Mouse (Mus musculus) gonadal fat pad, adult 2 months (tissue): ENCODE results near the gene Sult5a1. TPM values are rescaled to one million over a fixed set of nuclear protein-coding genes. Genes with fewer than 3 reads are reported as not detected.
"Not testable (repeated sequence)": the region's sequence is repeated elsewhere in the genome, so short reads cannot be mapped to it uniquely, and the experiment has no call there.

Experiments
- DNase-seq: peaks from one replicate; pipeline ENCODE4 v3.0.0-alpha.2; 2012; ENCODE audit warnings: low read depth
- polyA plus RNA-seq: library from polyadenylated mRNA; depleted of rRNA; stranded (reverse); fragments of >200 nt; gene quantifications from 2 replicates; pipeline ENCODE4 v1.2.3, GENCODE M21; 2012

Gene Sult5a1
- polyA plus RNA-seq, 1 experiment: 73.5 TPM

DNA sequence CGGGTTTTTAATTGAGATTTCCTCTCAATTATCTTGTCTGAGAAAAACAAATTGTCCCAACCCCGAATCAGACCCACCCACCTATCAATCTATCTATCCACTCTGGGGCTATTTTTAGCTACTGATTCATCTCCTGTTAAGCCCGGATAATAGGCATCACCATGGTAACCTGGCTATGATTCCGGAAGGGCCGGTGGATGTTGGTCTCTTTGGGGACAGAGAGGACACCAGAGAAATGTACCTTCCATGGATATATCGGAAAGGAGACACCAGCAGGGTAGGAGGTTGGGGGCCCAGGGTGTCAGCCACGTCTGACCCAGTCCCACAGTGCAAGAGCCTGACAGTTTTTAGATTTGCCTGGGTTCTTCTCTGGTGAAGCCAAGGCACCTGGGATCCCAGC is 22.7 kb downstream of the Sult5a1 start:
- no peak for DNase-seq

- no peak for DNase-seq
Observed at GRCm38 (mm10) chr8:123134149-123134713, 23.9 kb downstream of the Sult5a1 start.

DNA sequence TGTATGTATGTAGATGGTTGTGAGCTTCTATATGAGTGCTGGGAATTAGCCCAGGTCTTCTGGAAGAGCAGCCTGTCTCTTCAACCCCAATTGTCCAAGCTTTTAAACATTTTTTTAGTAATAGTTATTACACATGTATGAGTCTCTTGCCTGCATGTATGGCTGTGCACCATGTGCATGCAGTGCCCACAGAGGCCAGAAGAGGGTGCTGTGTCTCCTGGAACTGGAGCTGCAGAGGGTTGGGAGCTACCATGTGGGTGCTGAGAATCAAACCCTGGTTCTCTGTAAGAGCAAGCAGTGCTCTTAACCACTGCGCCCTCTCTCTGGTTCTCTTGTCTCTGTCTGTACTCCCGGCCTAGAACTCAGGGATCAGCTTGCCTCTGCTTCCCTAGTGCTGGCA is 25.2 kb downstream of the Sult5a1 start:
- DNase-seq: no peak

- DNase-seq: no peak
Observed at GRCm38 (mm10) chr8:123131041-123131440, 27.1 kb downstream of the Sult5a1 start.

DNA sequence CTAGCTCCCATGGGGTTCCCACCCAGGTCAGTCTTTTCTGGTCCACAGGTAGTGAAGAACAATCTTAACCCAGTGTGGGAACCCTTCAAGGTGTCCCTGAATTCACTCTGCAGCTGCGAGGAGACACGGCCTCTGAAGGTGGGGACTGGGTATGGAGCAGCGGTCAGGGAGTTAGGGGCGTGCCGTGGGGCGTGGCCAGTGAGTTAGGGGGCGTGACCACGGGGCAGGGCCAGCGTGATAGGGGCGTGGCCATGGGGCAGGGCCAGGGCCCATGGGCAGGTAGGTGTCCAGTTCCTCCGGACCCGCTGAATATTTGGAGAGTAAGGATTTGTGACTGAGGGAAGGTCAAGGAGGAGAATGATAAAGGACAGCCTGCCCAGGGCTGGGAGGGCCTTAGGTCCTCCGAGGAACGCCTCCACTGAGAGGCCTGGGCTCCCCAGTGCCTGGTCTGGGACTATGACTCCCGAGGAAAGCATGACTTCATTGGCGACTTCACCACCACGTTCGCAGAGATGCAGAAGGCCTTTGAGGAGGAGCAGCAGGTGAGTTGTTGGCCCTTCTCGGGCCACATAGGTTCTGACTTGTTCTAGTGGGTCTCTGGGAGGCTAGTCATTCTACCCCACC is 31.8 kb downstream of the Sult5a1 start:
- DNase-seq: no peak

- DNase-seq: no peak
Observed at GRCm38 (mm10) chr8:123122670-123123069, 35.4 kb downstream of the Sult5a1 start.

- DNase-seq: no peak
Observed at GRCm38 (mm10) chr8:123122059-123122458, 36.1 kb downstream of the Sult5a1 start.

DNA sequence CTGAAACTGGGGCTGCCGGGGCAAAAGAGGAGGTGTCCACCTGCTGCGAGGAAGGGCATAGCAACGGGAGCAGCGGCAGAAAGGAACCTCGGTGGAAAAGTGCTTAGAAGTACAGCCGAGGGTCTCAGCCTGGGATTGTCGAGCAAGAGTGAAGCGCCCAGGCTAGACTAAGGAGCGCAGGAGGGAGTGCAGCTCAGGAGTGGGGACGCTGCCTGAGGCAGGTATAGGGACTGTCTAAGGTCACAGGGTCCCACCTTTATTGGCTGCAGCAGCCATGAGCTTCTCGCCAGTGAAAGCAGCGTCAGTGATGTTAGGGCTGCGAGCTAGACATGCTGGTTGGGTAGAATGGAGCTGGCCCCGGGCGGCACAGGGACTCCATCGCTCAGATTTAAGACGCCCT is 40.4 kb downstream of the Sult5a1 start:
- no peak for DNase-seq

DNA sequence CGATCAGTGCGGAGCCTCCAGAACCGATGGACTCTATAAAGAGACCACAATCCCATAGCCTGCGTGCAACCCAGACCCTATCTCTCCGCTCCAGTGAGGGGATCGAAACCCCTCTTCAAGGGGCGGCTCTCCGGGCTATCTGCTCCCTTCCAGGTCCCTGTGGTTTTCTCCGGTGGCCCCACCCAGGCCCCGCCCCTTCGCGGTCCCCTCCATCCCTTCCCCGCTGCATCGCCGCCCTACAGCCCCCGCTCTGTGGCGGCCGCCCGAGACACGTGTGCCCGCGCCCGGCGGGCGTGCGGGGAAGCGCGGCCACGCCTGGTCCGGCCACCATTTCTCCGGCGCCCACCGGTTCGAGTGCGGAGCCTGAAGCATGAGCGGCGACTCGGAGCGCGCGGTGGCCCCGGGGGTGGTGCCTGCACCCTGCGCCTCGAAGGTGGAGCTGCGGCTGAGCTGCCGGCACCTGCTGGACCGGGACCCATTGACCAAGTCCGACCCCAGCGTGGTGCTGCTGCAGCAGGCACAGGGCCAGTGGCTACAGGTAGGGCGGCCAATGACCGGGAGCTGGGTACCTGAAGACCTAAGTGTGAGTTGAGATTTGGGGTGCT is 40.9 kb downstream of the Sult5a1 start, which contains the start of gene Cpne7:
Gene Cpne7 (plus strand): TSS at position 248 of the 605 bp plus-strand sequence.
- no peak for DNase-seq

GRCm38 (mm10) chr8:123114644-123115043 is 43.5 kb downstream of the Sult5a1 start:
- DNase-seq: no peak

- no peak for DNase-seq
Observed at GRCm38 (mm10) chr8:123113908-123114469, 44.1 kb downstream of the Sult5a1 start.

DNA sequence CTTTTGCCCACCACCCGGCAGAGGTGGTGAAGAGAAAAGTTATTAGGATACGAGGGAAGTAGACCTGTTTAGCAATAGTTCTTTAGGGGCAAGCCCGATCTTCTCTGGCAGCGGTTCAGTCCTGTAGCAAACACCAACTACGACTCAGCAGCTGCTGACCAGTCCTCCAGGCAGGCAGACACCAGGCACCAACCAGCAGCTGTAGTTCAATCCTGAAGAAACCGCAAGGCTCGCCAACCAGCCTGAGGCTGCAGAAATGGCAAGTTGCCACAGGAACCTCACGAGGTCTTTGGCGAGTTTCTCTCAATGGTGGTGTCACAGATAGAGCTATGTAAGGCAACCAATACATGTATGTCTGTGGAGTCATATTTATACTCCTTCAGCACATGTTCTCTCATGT is 45.2 kb downstream of the Sult5a1 start:
- no peak for DNase-seq

GRCm38 (mm10) chr8:123110649-123111048 is 47.5 kb downstream of the Sult5a1 start:
- DNase-seq: no peak

DNA sequence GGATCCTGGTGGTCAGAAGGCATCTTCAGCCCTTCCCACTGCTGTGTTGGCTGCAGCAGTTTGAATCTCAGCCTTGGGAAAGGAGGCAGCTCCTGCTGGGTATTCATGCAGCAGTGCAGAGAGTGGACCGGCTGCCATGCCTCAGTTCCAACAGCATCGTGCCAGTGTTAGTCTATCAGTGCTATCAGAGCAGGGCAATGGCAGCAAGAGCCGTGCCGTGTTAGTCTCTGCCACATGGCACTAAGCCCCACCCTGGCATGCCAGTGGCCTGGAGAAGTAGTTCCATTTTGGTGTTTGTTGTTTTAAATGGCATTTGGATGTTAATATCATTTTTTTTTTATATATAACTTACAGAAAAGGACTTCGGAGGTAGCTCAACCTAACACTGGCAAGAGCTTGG is 49.2 kb downstream of the Sult5a1 start:
- DNase-seq: no peak

- no peak for DNase-seq
Observed at GRCm38 (mm10) chr8:123108010-123108409, 50.1 kb downstream of the Sult5a1 start.

- DNase-seq: no peak
Observed at GRCm38 (mm10) chr8:123106531-123106930, 51.6 kb downstream of the Sult5a1 start.

DNA sequence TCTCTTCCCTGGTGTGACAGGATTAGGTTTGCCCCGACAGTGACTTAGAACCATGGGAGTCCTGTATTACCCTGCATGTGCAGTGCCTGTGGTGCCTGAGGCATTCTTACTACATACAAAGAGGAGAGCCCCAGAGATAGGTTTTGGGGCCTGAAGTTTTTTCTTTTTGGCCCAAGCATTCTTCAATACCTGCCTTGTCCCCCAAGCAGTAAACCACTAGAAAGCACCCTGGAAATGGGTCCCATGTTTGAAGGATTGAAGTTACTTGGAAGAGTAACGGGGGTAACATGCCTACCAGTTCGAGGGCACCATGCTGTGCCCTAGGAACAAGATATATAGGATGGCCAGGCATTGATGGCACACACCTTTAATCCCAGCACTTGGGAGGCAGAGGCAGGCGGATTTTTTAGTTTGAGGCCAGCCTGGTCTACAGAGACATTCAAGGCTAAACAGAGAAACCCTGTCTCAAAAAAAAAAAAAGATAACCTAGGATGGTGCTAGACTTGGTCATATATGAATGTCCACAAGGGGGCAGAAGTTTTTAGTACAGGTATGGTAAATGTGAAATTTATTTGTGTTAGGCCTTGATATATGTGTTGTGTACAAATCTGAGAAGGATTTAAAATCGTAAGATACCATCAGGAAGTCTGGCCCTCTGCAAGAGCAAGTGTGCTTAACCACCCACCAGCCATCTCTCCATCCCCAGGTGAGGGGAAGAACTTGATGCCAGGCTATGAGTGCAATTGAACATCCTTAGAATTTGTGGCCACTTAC is 52.4 kb downstream of the Sult5a1 start:
- no peak for DNase-seq

DNA sequence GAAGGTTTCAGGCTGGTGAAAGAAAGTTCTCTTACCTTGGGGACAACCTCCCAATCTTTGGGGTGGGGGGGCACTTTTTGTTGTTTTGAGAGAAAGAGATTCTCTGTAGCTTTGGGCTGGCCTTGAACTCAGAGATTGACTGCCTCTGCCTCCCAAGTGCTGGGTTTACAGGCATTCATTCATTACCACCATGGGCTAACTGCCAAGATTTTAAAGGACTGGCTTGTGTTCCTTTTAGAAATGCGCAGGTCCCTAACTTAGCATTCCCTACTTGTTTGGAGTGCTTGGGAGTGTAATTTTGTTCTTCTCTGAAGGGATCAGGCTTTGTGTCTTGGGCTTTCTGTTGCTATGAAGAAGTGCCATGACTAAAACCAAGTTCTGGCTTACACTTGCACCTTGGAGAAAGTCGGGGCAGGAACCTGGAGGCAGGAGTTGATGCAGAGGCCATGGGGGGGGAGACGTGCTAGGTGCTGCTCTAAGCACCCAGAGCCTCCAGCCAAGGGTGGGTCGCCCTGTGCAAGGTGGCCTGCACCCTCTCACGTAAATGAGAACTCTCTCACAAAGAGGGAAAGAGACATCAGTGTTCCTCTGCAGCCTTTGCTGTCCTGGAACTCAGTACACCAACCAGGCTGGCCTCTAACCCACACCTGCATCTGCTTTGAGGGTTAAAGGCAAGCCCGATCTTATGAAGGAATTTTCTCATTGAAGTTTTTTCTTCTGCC is 53.9 kb downstream of the Sult5a1 start:
- no peak for DNase-seq

- DNase-seq: no peak
Observed at GRCm38 (mm10) chr8:123103285-123103684, 54.8 kb downstream of the Sult5a1 start.

DNA sequence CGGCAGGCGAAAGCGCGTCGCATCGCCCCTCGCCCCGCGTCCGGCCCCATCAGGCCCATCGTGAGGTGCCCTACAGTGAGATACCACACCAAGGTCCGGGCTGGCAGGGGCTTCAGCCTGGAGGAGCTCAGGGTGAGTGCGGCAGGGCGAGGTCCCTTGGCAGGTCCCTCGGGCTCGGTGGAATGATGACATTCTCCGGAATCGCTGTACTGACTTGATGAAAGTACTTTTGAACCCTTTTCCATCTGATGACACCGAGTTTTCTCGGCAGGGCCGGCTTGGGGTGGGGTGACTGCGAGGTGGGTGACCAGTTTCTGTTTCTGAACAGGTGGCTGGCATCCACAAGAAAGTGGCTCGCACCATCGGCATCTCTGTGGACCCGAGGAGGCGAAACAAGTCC is 55.3 kb downstream of the Sult5a1 start:
- not testable (repeated sequence) for DNase-seq
